Mouse (Mus musculus) megakaryocyte-erythroid progenitor cell, adult 5-6 weeks (primary cell): ENCODE data around the gene Igfl3. TPM values are rescaled to one million over a fixed set of nuclear protein-coding genes. Genes with fewer than 3 reads are reported as not detected.

Source experiments
- ATAC-seq: replicated peaks from 2 replicates; pipeline ENCODE4 v1.8.0; 2016; ENCODE audit warnings: mild to moderate bottlenecking, inconsistent platforms; ENCODE audit not compliant: severe bottlenecking, poor library complexity, low FRiP score, low TSS enrichment
- total RNA-seq, 2 experiments: library from RNA; stranded (forward) in 1 of 2; stranded (reverse) in 1 of 2; fragments of 200-1000, 215-1000 nt in 1 of 2; fragments of >200 nt in 1 of 2; fragmentation: Nextera tagmentation in 1 of 2; gene quantifications; 2 replicates each; pipeline ENCODE4 v1.2.3; 2014 to 2017

Gene Igfl3
- total RNA-seq (2014; fragmentation: Nextera tagmentation) (not detected in 2 replicates), total RNA-seq (2017) (not detected in 2 replicates)

GRCm38 (mm10) chr7:18176194-18176593 is at the start of gene Igfl3:
TSS of gene Igfl3 (plus strand) at chr7:18176494.
- ATAC-seq, result no peak

- no peak for ATAC-seq
Observed at GRCm38 (mm10) chr7:18210938-18211337, 34.6 kb downstream of the Igfl3 start.

- no peak for ATAC-seq
Observed at GRCm38 (mm10) chr7:18214699-18215098, 38.4 kb downstream of the Igfl3 start.

Other genes with a start within 250 kb of the Igfl3 start
- gene Ceacam11, start 204.4 kb upstream of the Igfl3 start, total RNA-seq (2014; fragmentation: Nextera tagmentation), result not detected in 2 replicates
- gene Ceacam11, start 204.4 kb upstream of the Igfl3 start, total RNA-seq (2017), result not detected in 2 replicates
- gene Ceacam13, start 166.6 kb upstream of the Igfl3 start, total RNA-seq (2014; fragmentation: Nextera tagmentation), result not detected in 2 replicates
- not detected in 2 replicates for gene Ceacam13, start 166.6 kb upstream of the Igfl3 start, total RNA-seq (2017)
- not detected in 2 replicates for gene Ceacam12, start 110.6 kb upstream of the Igfl3 start, total RNA-seq (2014; fragmentation: Nextera tagmentation)
- gene Ceacam12, start 110.6 kb upstream of the Igfl3 start, total RNA-seq (2017), result not detected in 2 replicates
- not detected in 2 replicates for gene Mill1, start 68.9 kb downstream of the Igfl3 start, total RNA-seq (2014; fragmentation: Nextera tagmentation)
- not detected in 2 replicates for gene Mill1, start 68.9 kb downstream of the Igfl3 start, total RNA-seq (2017)
- gene Psg18, start 178.5 kb downstream of the Igfl3 start, total RNA-seq (2014; fragmentation: Nextera tagmentation), result not detected in 2 replicates
- gene Psg18, start 178.5 kb downstream of the Igfl3 start, total RNA-seq (2017), result not detected in 2 replicates